Mouse (Mus musculus) C2C12 (cell line): ENCODE measurements around the gene Wee1. TPM values are rescaled to one million over a fixed set of nuclear protein-coding genes. Genes with fewer than 3 reads are reported as not detected.

Source experiments
- H3K27me3 ChIP-seq: one replicate; pipeline ENCODE4 v1.6.1; 2011; ENCODE audit not compliant: control insufficient read depth, insufficient read depth, insufficient read length
- H3K36me3 ChIP-seq: one replicate; pipeline ENCODE4 v1.6.1; 2011; ENCODE audit not compliant: control insufficient read depth, insufficient read depth
- H3K4me3 ChIP-seq: one replicate; pipeline ENCODE4 v1.5.1; 2011; ENCODE audit warnings: mild to moderate bottlenecking, control low read depth; ENCODE audit not compliant: poor library complexity, insufficient read depth, severe bottlenecking
- H3K79me2 ChIP-seq: one replicate; pipeline ENCODE4 v1.6.1; 2011; ENCODE audit not compliant: control insufficient read depth, insufficient read depth
- H3K79me3 ChIP-seq: one replicate; pipeline ENCODE4 v1.6.1; 2011; ENCODE audit warnings: low read depth, control low read depth
- H3ac ChIP-seq: one replicate; pipeline ENCODE3; 2011; ENCODE audit warnings: low read depth; ENCODE audit not compliant: control insufficient read depth, insufficient read length
- CEBPB ChIP-seq: IDR thresholded peaks from one replicate; pipeline ENCODE4 v1.6.1; 2011; ENCODE audit warnings: low read depth, mild to moderate bottlenecking, control low read depth, moderate library complexity
- CTCF ChIP-seq: IDR thresholded peaks from one replicate; pipeline ENCODE4 v1.5.1; 2011; ENCODE audit not compliant: control insufficient read depth, insufficient read depth, insufficient read length
- FOSL1 ChIP-seq: IDR thresholded peaks from one replicate; pipeline ENCODE4 v1.8.0; 2011; ENCODE audit warnings: mild to moderate bottlenecking, low read length; ENCODE audit not compliant: poor library complexity, insufficient read depth, severe bottlenecking
- MAX ChIP-seq: IDR thresholded peaks from one replicate; pipeline ENCODE4 v1.6.1; 2011; ENCODE audit warnings: mild to moderate bottlenecking, control low read depth
- MYOD1 ChIP-seq: IDR thresholded peaks from one replicate; pipeline ENCODE4 v1.6.1; 2011; ENCODE audit warnings: low read depth; ENCODE audit not compliant: control insufficient read depth, insufficient read length
- MYOG ChIP-seq: IDR thresholded peaks from one replicate; pipeline ENCODE4 v1.6.1; 2011; ENCODE audit not compliant: control insufficient read depth, insufficient read length; ENCODE audit errors: extremely low read depth
- USF1 ChIP-seq: IDR thresholded peaks from one replicate; pipeline ENCODE4 v1.6.1; 2011; ENCODE audit warnings: low read depth, mild to moderate bottlenecking, control low read depth, moderate library complexity
- polyA plus RNA-seq: library from polyadenylated mRNA; unstranded; fragments of >200 nt; fragmentation: generic; extraction: Trizol; gene quantifications from one replicate; pipeline ENCODE4 v1.2.1, GENCODE M21; 2012; ENCODE audit warnings: missing spikeins

Wee1 gene
- polyA plus RNA-seq, 1 experiment, result 15.8 TPM

- H3ac ChIP-seq, result no peak overlapping the region
- H3K36me3 ChIP-seq, result no peaks in the 10 kb centered on the region
- TF ChIP-seq MYOD1 (peak; percentile 81), USF1 (no peak), CEBPB (no peak), CTCF (no peak), MYOG (no peak), FOSL1 (peak; percentile 30), MAX (peak; percentile 30)
- H3K4me3 ChIP-seq, result no peak overlapping the region
- H3K79me2 ChIP-seq, result no peaks in the 10 kb centered on the region
- no peaks in the 10 kb centered on the region for H3K79me3 ChIP-seq
- no peaks in the 10 kb centered on the region for H3K27me3 ChIP-seq
Observed at GRCm38 (mm10) chr7:110108967-110109610, 12.8 kb upstream of the Wee1 start.

GRCm38 (mm10) chr7:110110061-110110656 lies 11.7 kb upstream of the Wee1 start:
- Histone ChIP-seq H3K36me3 (no peaks in the 10 kb centered on the region), H3K79me2 (no peaks in the 10 kb centered on the region), H3K4me3 (no peak overlapping the region), H3ac (no peak overlapping the region), H3K27me3 (no peaks in the 10 kb centered on the region), H3K79me3 (no peaks in the 10 kb centered on the region)
- TF ChIP-seq MYOG, result no peak
- TF ChIP-seq MAX, result no peak
- TF ChIP-seq MYOD1, result no peak
- TF ChIP-seq USF1, result no peak
- no peak for TF ChIP-seq CEBPB

DNA sequence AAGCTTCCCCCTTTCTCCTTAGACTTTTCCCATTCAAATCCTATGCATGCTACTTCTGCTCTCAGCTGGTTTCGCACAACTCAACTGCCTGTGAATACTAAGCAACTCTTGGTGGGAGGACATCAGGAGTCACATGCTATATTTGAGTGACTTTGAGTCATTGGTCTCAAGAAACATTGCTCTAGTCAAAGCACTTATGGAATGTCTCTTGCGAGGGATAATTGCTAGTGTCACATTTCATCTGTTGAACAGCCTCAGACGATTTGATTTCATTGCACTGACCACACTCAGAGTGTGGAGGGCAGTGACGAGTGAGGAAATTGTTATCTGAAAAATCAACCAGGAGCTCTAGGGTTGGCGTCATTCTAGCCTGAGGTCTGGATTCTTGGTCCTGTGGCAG lies 7.1 kb upstream of the Wee1 start:
- TF ChIP-seq MYOG (no peak), MAX (peak; percentile 82), FOSL1 (peak; percentile 18), MYOD1 (peak; percentile 47), CEBPB (no peak), USF1 (peak; percentile 84), CTCF (no peak)
- H3K4me3 ChIP-seq, result no peak overlapping the region
- H3K27me3 ChIP-seq, result no peaks in the 10 kb centered on the region
- H3K36me3 ChIP-seq, result no peaks in the 10 kb centered on the region
- no peaks in the 10 kb centered on the region for H3K79me2 ChIP-seq
- no peaks in the 10 kb centered on the region for H3K79me3 ChIP-seq
- no peak overlapping the region for H3ac ChIP-seq

- no peaks in the 10 kb centered on the region for H3K27me3 ChIP-seq
- no peak overlapping the region for H3K4me3 ChIP-seq
- H3K79me2 ChIP-seq, result no peaks in the 10 kb centered on the region
- TF ChIP-seq MYOD1, result no peak
- TF ChIP-seq MAX, result no peak
- TF ChIP-seq CTCF, result no peak
- no peak for TF ChIP-seq MYOG
- no peak for TF ChIP-seq FOSL1
- H3K36me3 ChIP-seq, result no peaks in the 10 kb centered on the region
- no peaks in the 10 kb centered on the region for H3K79me3 ChIP-seq
- H3ac ChIP-seq, result no peak overlapping the region
Observed at GRCm38 (mm10) chr7:110116731-110117291, 5.0 kb upstream of the Wee1 start.

- no peak for TF ChIP-seq USF1
- Histone ChIP-seq H3K36me3 (no peaks in the 10 kb centered on the region), H3K79me2 (peaks cover 14% of the 10 kb centered on the region), H3K27me3 (no peaks in the 10 kb centered on the region), H3K79me3 (peaks cover 9% of the 10 kb centered on the region), H3ac (no peak overlapping the region), H3K4me3 (no peak overlapping the region)
Observed at GRCm38 (mm10) chr7:110118448-110118847, 3.4 kb upstream of the Wee1 start.
